Mouse (Mus musculus) mouse embryonic stem cell (cell line): Measurements from ENCODE around the gene Krtap10-4.

Experiments used
- in situ Hi-C, 2 experiments: fragments of 300-500 bp; cut with MboI; formaldehyde crosslinking; loops; 1 replicate in 1 of 2; 3 replicates in 1 of 2; pipeline ENCODE4 v1.14.3; 2019 to 2020; ENCODE audit warnings: low sequenced_read_pairs in 2 of 2, low pct_unique_long_range_greater_than_20kb in 1 of 2, mixed read lengths in 1 of 2; ENCODE audit not compliant: unreplicated experiment in 1 of 2

Krtap10-4 gene

DNA sequence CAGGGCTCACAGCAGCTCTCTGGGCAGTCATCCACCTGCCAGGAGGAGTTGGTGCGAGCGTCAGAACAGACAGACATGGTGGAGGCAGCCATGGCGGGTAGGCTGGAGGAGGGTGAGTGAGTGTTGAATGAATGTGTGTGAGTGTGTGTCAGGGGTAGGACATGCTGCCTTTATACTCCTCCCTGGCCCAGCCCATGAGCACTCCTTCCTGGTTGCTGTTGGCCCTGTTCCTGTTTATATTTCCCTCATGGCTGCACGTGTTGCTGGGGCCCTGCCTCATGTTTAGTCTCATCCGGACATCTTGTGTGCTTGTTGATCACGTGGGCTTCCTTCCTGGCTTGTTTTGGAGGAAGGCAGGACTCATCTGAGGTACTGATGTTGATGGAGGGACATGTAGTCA is at the start of gene Krtap10-4:
Gene Krtap10-4, minus strand, starts transcription at position 145 of the 400 bp plus-strand sequence.
- in situ Hi-C loops: no loop called here

- in situ Hi-C loops: no loop called here
These were observed 42.8 kb upstream of the Krtap10-4 start for GRCm38 (mm10) chr10:77869651-77870050.

DNA sequence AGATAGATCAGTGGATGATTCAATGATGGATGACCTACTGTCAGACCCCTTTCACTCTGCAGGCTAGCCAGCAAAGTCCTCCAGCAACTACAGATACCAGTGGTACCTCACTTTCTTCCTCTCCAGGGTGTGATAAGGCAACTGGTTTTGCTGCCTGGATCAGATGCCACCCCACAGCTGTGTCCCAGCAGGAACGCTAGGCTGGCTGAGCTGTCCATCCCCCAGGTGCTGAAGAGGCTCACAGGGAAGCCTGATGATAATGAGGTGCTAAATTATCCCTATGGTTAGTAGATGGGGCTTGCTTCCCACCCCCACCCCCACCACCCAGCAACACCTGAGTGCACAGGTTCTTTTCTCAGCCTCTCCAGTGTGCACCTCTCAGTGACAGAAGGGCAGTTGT is 40.7 kb upstream of the Krtap10-4 start:
- in situ Hi-C loops: no loop called here

DNA sequence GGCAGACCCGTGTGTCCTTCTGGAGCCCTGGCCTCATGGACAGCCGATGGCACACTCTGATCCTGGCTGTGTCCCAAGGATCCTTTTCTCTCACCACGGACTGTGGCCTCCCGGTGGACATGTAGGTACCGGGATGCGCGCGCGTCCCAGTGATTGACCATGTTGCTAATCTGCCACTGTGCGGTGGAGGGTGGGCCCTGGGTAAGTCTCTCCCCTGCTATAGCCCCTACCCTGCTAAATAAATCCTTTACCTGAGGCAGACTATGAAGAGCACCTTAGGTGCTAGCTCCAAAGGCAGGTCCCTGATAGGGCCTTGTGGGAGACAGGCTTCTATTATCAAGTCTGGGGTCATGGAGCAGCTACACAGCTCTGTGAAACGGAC is 37.9 kb upstream of the Krtap10-4 start:
- in situ Hi-C loops: no loop called here

- in situ Hi-C loops: no loop called here
These were observed 37.3 kb upstream of the Krtap10-4 start for GRCm38 (mm10) chr10:77864067-77864761.

GRCm38 (mm10) chr10:77861675-77862074 is 34.8 kb upstream of the Krtap10-4 start, which contains the start of gene Gm3285:
Gene Gm3285 (plus strand): TSS chr10:77861975.
- in situ Hi-C loops: no loop called here

DNA sequence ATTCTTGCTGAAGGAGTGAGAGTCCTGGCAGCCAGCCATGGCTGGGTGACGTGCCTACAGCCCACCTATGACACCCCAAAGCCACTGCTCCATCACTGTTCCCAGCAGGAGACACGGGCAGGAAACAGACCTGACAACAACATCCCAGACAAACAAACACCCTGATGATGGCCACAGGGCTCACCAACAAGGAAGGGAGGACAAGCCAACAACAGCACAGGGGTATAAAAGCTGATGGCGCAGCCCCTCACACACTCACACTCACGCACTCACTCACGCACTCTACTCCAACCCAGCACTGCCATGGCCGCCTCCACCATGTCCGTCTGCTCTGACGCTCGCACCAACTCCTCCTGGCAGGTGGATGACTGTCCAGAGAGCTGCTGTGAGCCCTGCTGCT is 25.7 kb upstream of the Krtap10-4 start, which contains the start of gene Gm10318:
Gene Gm10318, plus strand, starts transcription at position 301 of the 400 bp plus-strand sequence.
- in situ Hi-C loops: no loop called here

GRCm38 (mm10) chr10:77847538-77847937 is 20.6 kb upstream of the Krtap10-4 start:
- in situ Hi-C loops: no loop called here

DNA sequence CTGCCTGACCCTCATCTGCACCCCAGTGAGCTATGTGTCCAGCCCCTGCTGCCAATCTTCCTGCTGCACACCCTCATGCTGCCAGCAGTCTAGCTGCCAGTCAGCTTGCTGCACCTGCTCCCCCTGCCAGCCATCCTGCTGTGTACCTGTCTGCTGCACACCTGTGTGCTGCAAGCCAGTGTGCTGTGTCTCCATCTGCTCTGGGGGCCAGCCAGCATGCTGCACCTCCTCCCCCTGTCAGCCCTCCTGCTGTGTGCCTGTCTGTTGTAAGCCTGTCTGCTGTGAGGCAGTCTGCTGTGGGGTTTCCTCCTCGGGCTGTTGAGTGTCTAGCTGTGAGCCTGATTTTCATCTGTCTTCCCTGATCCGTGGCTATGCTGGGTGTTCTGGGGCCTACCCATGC is 20.1 kb upstream of the Krtap10-4 start:
- in situ Hi-C loops: no loop called here

- in situ Hi-C loops: no loop called here
These were observed 19.6 kb upstream of the Krtap10-4 start, which contains the start of gene Gm36176 for GRCm38 (mm10) chr10:77846503-77846902. Gene Gm36176 (plus strand): TSS chr10:77846803.

DNA sequence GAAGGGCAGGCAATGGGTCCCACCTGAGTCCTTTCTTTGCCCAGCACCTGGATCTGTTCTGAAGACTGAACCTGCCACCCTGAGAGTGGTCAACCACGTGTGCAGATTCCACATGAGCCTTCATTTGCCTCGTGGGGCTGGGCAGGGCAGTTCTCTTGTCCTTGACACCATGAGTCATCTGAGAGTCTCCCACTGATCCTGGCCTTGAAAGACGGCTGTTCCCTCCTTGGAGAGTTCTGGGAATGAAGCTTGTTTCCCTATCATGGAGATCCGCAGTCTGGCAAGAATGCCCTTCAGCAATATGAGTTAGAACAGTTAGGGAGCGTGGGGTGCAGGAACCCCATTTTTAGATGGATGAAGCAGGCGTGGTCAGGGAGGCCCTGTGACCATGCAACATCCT is 12.1 kb upstream of the Krtap10-4 start:
- in situ Hi-C loops: no loop called here

GRCm38 (mm10) chr10:77835647-77836046 is 8.8 kb upstream of the Krtap10-4 start, which contains the start of gene Krtap10-10:
Gene Krtap10-10 (plus strand): TSS chr10:77835947.
- in situ Hi-C loops: no loop called here

- in situ Hi-C loops: no loop called here
These were observed 7.7 kb downstream of the Krtap10-4 start for GRCm38 (mm10) chr10:77819203-77819602.

DNA sequence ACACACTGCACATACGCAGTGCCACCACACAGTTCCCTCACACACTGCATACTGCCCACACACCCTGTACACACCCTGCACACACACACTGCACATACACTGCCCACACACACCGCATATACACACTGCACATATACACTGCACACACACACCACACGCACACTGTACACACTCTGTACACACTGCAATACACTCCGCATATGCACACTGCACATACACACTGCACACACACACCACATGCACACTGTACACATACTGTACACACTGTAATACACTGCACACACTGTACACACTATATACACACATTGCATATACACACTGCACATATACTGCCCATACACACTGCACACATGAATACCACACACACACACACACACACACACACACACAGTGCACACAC is 8.4 kb downstream of the Krtap10-4 start:
- in situ Hi-C loops: no loop called here

GRCm38 (mm10) chr10:77815514-77815913 is 11.4 kb downstream of the Krtap10-4 start:
- in situ Hi-C loops: no loop called here

DNA sequence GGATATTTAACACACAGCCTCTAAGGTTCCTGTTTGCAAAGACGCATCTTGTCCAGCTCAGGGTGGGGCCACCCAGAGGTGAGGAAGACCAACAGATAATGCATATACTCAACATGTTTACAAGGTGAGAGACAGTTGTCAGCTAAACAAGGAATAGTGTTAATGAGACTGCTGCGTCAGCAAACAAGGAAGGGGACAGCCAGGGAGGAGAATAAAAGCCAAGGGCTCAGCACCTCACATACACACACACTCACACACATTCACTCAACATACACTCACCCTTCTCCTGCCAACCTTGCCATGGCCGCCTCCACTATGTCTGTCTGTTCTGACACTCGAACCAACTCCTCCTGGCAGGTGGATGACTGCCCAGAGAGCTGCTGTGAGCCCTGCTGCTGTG is 12.5 kb downstream of the Krtap10-4 start, which contains the start of gene Gm2696:
Gene Gm2696, plus strand, starts transcription at position 301 of the 400 bp plus-strand sequence.
- in situ Hi-C loops: no loop called here

DNA sequence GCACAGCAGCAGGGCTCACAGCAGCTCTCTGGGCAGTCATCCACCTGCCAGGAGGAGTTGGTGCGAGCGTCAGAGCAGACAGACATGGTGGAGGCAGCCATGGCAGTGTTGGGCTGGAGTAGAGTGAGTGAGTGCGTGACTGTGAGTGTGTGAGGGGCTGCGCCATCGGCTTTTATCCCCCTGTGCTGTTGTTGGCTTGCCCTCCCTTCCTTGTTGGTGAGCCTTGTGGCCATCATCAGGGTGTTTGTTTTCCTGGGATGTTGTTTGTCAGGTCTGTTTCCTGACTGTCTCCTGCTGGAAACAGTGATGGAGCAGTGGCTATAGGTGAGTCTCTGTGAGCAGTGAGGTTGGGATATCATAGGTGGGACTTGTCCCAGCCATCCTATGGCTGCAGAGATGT is 15.2 kb downstream of the Krtap10-4 start, which contains the start of gene Gm9507:
Gene Gm9507, minus strand, starts transcription at position 101 of the 400 bp plus-strand sequence.
- in situ Hi-C loops: no loop called here

GRCm38 (mm10) chr10:77804095-77804494 is 22.8 kb downstream of the Krtap10-4 start:
- in situ Hi-C loops: no loop called here

DNA sequence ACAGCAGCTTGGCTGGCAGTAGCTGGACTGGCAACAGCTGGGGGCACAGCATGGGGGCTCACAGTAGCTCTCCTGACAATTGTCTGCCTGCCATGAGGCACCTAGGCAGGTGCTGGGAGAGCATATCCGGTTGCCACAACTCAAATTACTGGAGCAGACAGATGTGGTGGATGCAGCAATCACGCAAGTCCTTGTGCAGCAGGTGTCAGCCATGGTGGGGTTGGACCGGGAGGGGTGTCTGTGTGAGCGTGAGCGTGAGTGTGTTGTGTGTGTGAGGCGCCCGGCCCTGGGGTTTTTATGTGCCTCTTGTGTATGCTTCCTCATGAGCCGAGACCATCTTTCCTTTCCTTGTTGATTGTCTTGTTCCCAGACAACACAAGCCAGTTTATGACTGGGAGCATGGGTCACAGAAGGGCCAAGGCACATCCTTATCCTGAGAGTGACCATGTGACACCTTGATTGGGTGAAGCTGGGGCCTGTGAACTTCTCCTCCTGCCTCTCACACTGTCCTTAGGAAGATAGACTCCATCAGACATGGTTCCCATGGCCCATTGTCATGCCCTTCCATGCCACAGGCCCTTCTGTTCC is 27.9 kb downstream of the Krtap10-4 start, which contains the start of gene Gm19668:
Gene Gm19668, minus strand, starts transcription at position 213 of the 588 bp plus-strand sequence.
- in situ Hi-C loops: no loop called here
